Mouse (Mus musculus) lung, postnatal 14 days (tissue): ENCODE results near the gene Zfp974.
"Not testable (repeated sequence)": the region's sequence is repeated elsewhere in the genome, so short reads cannot be mapped to it uniquely, and the experiment has no call there.

Experiments
- DNase-seq: peaks from one replicate; pipeline ENCODE4 v3.0.0; 2021

Zfp974 gene

GRCm38 (mm10) chr7:27928818-27929695 is at the start of gene Zfp974:
Gene Zfp974 (minus strand): TSS chr7:27929460.
- DNase-seq = peak; percentile 58

- DNase-seq = not testable (repeated sequence)
Measured at GRCm38 (mm10) chr7:27949451-27949850, 20.2 kb upstream of the Zfp974 start.

- peak; percentile 28 for DNase-seq
Measured at GRCm38 (mm10) chr7:27941869-27942268, 12.6 kb upstream of the Zfp974 start.

DNA sequence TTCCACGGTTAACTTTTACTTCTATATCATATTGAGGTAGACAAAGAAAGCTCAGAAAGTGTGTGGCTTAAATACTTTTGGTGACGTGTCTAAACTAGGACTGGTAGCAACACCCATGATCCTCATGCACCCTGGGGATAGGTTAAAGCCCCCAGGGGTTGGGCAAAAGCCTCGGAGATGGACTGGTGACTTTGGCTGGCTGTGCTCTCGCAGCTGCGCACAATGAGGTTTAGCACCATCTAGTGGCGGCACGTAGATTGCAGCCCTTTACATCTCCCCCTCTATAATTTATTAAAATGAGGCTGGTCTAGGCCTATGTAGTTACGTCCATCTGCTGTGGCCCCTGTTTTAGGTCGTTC is 4.5 kb upstream of the Zfp974 start:
- DNase-seq = not testable (repeated sequence)

- DNase-seq = no peak
Measured at GRCm38 (mm10) chr7:27933050-27933799, 4.0 kb upstream of the Zfp974 start.

- DNase-seq = not testable (repeated sequence)
Measured at GRCm38 (mm10) chr7:27927041-27927440, 2.2 kb downstream of the Zfp974 start.

DNA sequence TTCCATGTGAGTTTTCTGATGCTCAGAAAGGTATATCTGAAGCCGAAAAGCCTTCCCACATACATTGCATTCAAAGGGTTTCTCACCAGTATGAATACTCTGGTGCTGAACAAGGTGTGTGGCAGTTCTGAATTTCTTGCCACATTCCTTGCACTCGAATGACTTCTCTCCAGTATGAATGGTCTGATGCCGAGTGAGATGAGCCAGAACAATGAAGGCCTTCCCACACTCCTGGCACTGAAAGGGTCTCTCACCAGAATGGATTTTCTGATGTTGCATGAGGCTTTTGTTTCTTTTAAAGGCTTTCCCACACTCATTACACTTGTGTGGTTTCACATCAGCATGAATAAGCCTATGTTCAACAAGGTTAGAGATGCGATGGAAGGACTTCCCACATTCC is 18.3 kb downstream of the Zfp974 start:
- not testable (repeated sequence) for DNase-seq

GRCm38 (mm10) chr7:27905061-27905848 is 24.0 kb downstream of the Zfp974 start:
- no peak for DNase-seq

DNA sequence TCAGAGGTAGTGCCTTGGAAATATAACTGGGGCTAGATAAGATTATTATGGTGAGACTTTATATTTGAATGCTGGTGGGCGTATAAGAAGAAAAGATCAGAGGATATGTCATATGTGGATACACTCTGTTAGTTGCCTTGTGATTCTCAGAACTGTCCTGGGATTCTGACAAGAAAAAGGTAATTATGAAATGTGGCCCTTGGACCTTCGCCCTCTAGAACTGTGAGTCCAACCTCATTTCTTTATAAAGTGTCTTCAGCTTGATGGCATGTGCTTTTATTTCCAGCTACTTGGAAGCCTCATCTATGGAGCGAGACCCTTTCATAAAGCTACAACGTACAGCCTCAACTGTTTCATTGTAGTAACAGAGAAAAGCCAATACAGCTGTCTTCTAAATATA is 28.7 kb downstream of the Zfp974 start:
- DNase-seq = no peak

- peak; percentile 29 for DNase-seq
Measured at GRCm38 (mm10) chr7:27881721-27882120, 47.5 kb downstream of the Zfp974 start.

DNA sequence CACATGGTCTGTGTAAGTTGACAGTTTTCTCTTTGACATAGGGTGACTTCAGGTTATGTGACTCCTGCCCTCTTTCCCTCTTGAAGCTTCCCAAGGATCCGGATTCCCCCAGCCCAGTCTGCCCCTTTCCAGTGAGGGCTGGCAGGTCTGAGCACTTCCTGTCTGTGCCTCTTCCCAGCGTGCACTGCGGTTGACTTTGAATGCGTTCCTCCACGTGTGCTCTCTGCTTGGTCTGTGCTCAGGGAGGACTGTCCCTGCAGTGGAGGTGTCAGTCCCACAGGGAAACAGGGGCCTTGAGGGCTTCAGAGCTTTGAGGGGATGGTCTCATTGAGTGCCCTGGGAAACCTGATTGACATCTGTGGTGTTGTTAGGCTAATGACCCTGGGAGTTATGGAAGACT is 66.7 kb downstream of the Zfp974 start:
- DNase-seq = not testable (repeated sequence)

DNA sequence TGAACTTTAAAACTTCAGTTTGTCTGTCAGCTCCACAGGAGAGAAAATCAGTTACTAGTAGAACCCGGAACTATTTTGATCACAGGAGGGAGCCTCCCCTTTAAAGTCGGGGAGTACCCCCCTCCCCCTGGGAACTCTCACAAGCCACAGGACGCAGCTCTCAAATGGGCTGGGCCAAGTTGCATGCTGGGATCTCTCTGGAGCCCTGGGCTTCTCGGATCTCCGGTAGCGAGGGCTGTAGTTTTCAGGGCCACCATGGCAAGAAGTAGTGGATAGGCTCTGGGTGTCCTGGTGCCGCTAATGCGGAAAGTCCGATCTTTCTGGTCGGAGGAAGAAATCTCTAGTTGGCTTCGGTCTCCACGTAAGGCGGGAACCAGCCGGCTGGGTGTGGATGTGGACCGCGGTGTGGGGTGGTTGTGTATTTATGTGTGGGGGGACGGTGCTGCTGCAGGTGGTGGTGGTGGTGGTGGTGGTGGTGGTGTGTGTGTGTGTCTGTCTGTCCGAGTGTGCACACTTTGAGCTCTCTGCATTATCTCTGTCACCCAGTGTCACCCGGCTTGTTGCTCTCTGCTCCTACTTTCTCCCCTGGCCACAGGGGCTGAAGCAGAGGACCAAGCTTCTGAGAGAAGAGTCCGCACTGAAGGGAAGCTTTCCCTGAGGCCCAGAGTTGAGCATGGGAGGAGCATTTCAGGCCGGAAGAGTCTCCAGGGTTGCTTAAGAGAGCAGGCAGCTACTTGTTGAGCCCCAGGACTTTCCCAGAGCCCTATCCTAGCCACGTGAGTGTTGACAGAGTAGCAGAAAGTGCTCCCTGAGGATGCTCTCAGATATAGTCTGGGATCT is 68.6 kb downstream of the Zfp974 start:
- peak; percentile 75 for DNase-seq

DNA sequence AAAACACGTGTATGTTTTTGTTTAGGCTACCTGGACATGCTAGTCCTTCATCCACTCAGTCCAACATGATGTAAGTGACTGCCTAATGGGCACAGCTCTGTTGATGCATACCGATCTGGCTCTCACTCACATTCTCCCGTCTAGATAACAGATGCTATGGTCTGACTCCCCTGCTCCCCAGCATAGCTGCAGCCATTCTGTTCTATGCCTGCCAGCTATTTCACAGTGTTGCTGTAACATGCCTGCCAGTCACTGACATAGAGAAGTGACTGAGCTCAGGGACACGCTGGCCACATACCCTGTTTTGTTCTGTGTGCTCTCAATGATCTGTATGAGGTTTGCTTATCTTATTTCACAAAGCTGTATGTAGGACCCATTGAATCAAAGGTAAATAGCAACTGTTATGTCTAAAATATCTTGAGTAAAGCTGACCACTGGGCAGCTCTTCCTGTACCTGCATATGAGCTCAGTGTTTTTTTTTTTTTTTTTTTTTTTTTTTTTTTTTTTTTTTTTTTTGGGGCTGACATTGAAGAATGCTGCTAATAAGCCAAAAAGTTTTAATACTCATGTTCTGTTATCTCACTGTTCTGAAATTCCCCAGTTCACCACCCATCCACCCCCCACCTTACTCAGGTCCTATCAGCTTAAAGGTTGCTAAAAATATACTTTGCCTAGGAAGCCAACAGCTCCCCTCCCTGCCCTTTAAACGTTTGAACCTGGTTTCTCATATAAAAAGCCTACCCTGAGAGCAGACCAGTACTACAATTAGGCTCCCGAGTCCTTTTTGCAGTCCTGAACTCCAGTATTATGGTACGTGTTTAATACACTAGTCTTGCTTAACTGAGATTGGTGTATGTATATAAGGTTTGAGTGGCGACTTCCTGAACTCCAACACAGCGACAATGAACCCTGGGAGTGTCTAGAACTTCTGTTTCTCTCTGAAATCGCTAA is 69.7 kb downstream of the Zfp974 start:
- DNase-seq = peak; percentile 5
